Mouse (Mus musculus): ENCODE measurements around the gene Dram1. TPM values are rescaled to one million over a fixed set of nuclear protein-coding genes. Genes with fewer than 3 reads are reported as not detected.

The Dram1 gene
- total RNA-seq, 2 experiments from 2014 or later: 36.0 to 46.2 TPM

- ATAC-seq (ENCODE audit: poor library complexity, severe bottlenecking): peak; percentile 5; the same call in 1 of the 2 replicates
These were observed 26.3 kb downstream of the Dram1 start for GRCm38 (mm10) chr10:88352549-88352948.

DNA sequence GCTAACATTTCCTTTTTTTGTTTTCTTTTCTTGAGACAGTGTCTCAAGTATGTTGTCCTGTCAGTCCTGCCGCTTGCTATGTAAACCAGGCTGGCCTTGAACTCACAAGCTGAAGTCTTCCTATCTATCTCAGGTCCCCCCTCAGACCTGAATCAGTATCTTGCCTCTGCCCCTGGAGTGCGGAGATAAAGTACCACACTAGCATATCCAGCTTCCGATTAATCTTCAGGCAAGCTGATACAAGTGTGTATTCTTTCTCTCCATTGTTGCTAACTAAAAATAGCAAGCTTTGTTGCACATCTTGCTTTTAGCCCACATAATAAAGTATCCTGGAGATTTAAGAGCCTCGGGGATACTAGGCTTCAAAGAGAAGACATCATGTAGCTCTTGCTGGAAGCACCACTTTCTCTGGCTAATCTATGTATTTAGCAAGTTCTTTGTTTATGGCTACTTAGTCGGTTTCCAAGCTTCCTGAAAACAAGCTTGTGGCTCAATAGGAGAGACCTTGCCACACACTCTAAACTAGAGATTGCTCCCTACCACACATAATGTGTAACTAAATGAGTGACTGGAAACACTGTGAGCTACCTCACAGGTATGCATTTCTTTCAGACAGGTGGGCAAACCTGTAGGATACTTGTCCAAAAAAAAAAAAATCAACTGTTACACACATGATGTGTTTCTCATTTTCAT is 27.3 kb downstream of the Dram1 start:
- ATAC-seq (ENCODE audit: poor library complexity, severe bottlenecking): peak; percentile 55

DNA sequence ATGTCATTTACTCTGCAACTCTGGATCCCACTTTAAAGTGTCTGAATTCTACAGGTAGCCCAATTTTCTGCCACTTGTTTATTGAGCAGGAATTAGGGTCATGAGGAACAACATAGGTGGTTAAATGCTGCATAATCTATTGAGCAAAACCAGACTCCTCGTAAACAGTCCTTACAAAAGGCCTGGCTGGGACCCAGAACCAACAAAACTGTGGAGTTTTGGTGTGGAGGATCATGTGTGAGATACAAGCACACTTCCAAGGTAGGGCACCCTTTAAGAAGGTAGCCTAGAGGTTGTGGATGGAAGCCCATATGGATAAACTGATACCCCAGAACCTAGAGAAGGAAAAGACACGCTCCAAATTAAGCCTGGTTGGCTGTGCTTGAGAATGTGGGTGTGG is 28.2 kb downstream of the Dram1 start:
- no peak for ATAC-seq (ENCODE audit: poor library complexity, severe bottlenecking)

GRCm38 (mm10) chr10:88349800-88350199 is 29.1 kb downstream of the Dram1 start:
- peak; percentile 51 for ATAC-seq (ENCODE audit: poor library complexity, severe bottlenecking)

DNA sequence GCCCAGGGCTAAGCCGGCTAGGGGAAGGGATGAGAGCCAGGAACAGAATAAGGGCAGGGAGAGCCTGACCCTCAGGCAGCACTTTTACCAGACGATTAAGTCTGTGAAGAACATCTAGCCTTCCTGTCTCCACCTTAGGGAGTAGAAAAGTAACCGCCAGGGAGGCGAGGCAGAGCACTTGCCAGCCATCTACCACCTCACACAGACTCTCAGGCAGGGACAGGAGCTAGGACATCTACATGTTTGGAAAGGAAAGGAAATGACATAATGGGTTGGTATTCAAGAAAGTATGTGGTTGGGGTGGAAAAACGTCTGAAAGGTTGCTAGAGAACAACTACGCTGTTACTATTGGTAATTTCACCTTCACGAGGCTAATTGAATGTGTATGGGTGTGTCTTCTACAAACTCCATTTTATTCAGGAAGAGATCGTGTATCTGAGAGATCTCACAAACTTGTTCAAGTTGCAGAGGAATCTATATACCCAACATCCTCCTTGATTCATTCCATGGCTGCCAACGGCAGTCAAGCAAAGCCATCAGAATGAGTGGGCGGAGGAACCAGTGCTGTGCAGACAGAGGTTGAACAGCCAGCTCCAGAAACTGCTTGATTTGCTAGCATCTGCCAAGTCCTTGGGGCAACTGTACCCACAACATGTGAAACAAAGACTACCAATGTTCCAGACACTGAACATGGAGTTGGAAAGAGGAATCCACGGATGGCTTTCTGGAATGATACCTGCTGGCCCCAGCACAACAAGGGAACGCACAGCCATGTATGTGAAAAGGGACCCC is 32.2 kb downstream of the Dram1 start:
- peak; percentile 8; the same call in 1 of the 2 replicates for ATAC-seq (ENCODE audit: poor library complexity, severe bottlenecking)

DNA sequence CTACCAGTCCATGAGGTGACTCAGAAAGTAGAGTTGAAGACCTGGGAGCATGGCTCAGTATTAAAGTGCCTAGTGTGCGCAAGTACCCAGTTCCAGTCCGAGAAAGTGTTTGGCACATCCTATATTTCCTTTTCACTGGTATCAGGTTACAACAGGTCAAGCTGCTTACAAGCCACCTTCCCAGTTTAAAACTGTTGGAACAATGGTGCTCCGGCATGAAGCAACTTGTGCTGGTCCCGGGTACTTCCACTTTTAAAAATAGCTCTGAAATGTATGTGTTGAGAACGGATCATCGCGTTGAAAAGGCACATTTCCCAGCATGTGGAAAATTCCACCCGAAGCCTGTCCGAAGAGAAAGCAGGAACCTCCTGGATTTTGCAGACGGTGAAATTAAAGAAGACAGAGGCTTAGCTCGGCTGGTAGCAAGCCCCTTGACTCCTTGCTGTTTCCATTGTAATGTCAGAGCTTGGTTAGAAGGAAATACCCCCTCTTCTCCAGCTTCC is 32.9 kb downstream of the Dram1 start:
- peak; percentile 59 for ATAC-seq (ENCODE audit: poor library complexity, severe bottlenecking)

GRCm38 (mm10) chr10:88341368-88341767 is 37.5 kb downstream of the Dram1 start:
- ATAC-seq (ENCODE audit: poor library complexity, severe bottlenecking): no peak

- ATAC-seq (ENCODE audit: poor library complexity, severe bottlenecking): 0 out of 2 replicates have a peak, but pooled peaks have one; percentile 14
These were observed 38.2 kb downstream of the Dram1 start for GRCm38 (mm10) chr10:88340660-88341059.

DNA sequence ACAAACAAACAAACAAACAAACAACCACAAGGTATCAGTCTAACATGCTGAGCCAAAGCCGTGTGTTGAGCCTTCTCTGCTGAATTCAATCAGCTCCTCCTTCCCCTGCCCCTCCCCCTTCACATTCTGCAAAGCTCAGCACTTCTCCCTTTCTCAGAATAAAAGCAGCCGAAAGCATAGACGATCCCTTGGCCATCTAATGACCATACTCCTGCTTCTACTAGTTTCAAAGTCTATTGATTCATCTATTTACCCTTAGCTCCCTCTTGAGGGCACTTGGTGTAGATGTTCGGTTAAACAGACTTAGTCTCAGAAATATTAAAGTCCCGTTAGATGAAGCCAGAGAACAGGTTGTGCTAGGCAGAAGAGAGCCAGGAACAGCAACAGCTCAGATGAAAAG is 48.2 kb downstream of the Dram1 start:
- ATAC-seq (ENCODE audit: poor library complexity, severe bottlenecking): 0 out of 2 replicates have a peak, but pooled peaks have one; percentile 14

DNA sequence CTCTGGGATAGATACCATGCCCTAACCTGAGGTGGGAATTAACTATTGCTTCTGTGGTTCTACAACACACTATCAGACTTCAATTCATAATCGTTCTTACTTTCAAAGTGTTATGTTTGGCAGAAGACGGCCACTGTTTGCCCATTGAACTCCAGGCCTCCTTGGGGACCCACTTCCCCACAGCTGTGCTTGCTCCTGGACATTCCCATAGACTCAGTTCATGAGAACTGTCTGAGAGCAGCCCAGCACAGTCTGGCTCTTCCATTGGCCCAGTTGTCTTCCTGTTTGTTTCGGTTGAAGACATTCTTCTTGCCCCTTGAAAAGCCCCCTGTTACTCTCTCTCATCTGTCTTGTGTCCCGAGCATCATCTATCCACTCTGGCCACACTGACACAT is 50.8 kb downstream of the Dram1 start:
- no peak for ATAC-seq (ENCODE audit: poor library complexity, severe bottlenecking)

- peak; percentile 85 for ATAC-seq (ENCODE audit: poor library complexity, severe bottlenecking)
These were observed 51.5 kb downstream of the Dram1 start for GRCm38 (mm10) chr10:88327160-88328055.

DNA sequence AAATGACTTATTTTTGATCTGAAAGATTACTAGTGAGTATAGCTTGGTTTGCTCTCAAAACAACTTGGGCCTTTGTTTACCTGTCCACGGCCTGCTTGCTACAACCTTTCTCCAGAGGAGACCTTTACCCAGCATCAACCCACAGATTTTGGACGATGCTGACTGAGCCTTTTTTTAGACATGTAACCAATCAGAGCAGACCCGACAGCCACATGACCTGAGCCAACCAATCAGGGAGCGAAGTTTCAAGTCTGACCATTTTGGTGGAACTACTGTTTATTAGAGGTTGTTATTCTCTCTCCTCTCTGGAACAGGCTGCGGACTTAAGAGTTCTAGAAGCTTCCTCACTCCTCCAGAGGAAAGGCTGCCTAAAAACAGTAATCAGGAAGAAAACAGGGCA is 57.1 kb downstream of the Dram1 start:
- peak; percentile 35; the same call in 1 of the 2 replicates for ATAC-seq (ENCODE audit: poor library complexity, severe bottlenecking)

- peak; percentile 87 for ATAC-seq (ENCODE audit: poor library complexity, severe bottlenecking)
These were observed 58.0 kb downstream of the Dram1 start for GRCm38 (mm10) chr10:88320714-88321416.

GRCm38 (mm10) chr10:88318179-88318578 is 60.7 kb downstream of the Dram1 start:
- no peak for ATAC-seq (ENCODE audit: poor library complexity, severe bottlenecking)

DNA sequence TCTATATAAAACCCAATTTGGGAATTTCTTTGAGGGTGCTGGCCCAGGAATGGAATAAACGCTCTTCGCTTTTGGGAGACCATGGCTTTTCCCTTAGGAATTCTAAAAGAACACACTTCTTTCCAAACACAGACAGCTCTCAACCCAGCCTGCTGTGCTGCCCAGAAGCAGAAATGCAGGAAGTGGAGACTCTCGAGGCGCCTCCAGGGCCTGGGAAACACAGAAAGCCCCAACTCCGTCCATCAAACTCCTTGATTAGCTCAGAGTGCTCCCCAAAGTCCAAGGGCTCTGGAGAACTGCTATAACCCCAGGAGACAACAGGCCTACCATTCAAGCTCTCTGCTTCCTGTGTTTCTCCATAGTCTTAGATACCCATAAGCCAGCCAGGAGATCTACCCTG is 61.7 kb downstream of the Dram1 start:
- ATAC-seq (ENCODE audit: poor library complexity, severe bottlenecking): no peak

DNA sequence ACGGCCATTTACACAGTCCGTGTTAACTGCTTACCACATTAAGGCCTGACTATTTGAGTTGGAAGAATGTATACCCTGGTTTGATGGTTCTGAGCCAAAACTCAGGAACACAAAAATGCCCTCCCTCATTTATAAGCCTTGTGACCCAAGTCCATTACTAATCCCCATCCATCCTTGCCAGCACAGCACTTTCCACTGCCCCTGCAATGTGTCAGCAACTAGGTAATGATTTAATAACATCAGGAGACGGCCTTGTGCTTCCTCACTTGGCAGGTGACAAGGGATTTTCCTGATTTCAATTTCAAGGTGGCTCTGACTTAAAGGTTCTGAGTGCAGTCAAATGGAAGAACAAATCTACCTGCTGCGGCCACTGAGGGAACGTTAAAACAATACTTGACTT is 64.0 kb downstream of the Dram1 start:
- no peak for ATAC-seq (ENCODE audit: poor library complexity, severe bottlenecking)

- no peak for ATAC-seq (ENCODE audit: poor library complexity, severe bottlenecking)
These were observed 69.0 kb downstream of the Dram1 start for GRCm38 (mm10) chr10:88309851-88310250.

DNA sequence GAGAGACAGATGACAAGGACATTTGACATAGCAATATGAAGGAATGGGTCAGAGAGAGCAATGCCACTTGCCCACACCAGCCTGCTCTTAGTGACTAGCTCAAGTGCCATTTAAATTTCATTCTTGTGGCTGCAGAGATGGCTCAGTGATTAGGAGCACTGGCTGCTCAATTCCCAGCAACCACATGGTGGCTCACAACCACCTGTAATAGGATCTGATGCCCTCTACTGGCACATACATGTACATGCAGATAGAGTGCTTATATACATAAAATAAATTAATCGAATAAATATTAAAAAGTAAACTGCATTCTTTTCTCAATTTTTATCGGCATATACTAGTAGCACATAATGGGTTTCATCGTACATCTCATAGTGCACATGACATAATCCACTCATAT is 72.6 kb downstream of the Dram1 start:
- ATAC-seq (ENCODE audit: poor library complexity, severe bottlenecking): 0 out of 2 replicates have a peak, but pooled peaks have one; percentile 38

- ATAC-seq (ENCODE audit: poor library complexity, severe bottlenecking): peak; percentile 86
These were observed 74.6 kb downstream of the Dram1 start for GRCm38 (mm10) chr10:88304302-88304701.

DNA sequence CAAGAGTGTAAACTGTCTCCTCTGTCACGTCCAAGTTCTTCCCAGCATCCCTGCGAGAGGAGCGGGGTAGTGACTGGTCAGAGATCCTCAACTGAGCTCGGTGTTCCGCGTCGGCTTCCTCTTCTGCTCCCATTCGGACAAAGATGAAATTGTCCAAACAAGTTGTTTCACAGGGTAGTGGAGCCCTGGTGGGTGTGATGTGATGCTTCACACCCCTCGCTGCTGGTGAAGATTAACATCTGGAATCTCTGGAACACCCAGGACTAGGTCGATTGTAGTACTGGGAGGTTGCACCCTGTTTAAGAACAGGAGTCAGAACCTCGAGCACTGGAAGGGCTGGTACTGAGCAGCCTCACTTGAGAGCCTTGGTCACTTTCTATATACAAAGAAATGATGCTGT is 75.8 kb downstream of the Dram1 start:
- no peak for ATAC-seq (ENCODE audit: poor library complexity, severe bottlenecking)

All from megakaryocyte, adult 5-6 weeks (primary cell).